Mouse (Mus musculus): ENCODE results near the gene Adk. TPM values are rescaled to one million over a fixed set of nuclear protein-coding genes. Genes with fewer than 3 reads are reported as not detected.

The Adk gene
- total RNA-seq, 1 experiment: 164 TPM

- in situ Hi-C loops (cut with MboI; ENCODE audit: low sequenced_read_pairs in 2 of 2, unreplicated experiment in 2 of 2): loop anchor here in 1 of 2 experiments (10.0 kb wide), 1 partner anchor 58 kb away; no protein-coding TSS in a partner anchor
- no peak overlapping the region for H3K9ac ChIP-seq (ENCODE audit: insufficient read depth, low read depth, low read length, poor library complexity, severe bottlenecking)
- peak overlapping the region; percentile 91; the same call in 1 of the 2 replicates for H3K27ac ChIP-seq (ENCODE audit: insufficient read depth, low read depth, low read length, poor library complexity, severe bottlenecking)
- TF ChIP-seq HCFC1 (IDR thresholded peaks at IDR 0.05; ENCODE audit: borderline replicate concordance, insufficient read depth, low read length) (no peak), ZNF384 (IDR thresholded peaks at IDR 0.05; ENCODE audit: low read depth, low read length) (no peak), ZC3H11A (IDR thresholded peaks at IDR 0.05; ENCODE audit: borderline replicate concordance, low read depth, low read length) (no peak), MAFK (IDR thresholded peaks at IDR 0.05; ENCODE audit: insufficient read depth, low read depth, low read length) (no peak), CHD2 (IDR thresholded peaks at IDR 0.05; ENCODE audit: low read depth, low read length) (no peak)
- no peak for DNase-seq (ENCODE audit: low read depth, low spot score)
- no peaks in the 10 kb centered on the region for H3K36me3 ChIP-seq (ENCODE audit: control insufficient read depth, insufficient read depth, low read length, poor library complexity, severe bottlenecking)
- no peak overlapping the region for H3K4me3 ChIP-seq (ENCODE audit: insufficient read depth in 1 of 2, low read depth in 1 of 2, low read length in 2 of 2, poor library complexity in 1 of 2, severe bottlenecking in 1 of 2)
- H3K9me3 ChIP-seq (ENCODE audit: control insufficient read depth, insufficient read depth, low read depth, low read length): no peaks in the 10 kb centered on the region
- H3K4me1 ChIP-seq (ENCODE audit: control insufficient read depth in 2 of 2, insufficient read depth in 2 of 2, low read length in 2 of 2, poor library complexity in 1 of 2): peaks cover 7 to 12% of the 10 kb centered on the region in 2 experiments
These were observed 34.5 kb downstream of the Adk start for GRCm38 (mm10) chr14:21086827-21087351.

GRCm38 (mm10) chr14:21087390-21088060 is 35.2 kb downstream of the Adk start:
- H3K9me3 ChIP-seq (ENCODE audit: control insufficient read depth, insufficient read depth, low read depth, low read length): no peaks in the 10 kb centered on the region
- H3K4me1 ChIP-seq (ENCODE audit: control insufficient read depth in 2 of 2, insufficient read depth in 2 of 2, low read length in 2 of 2, poor library complexity in 1 of 2): peaks cover 7 to 12% of the 10 kb centered on the region in 2 experiments
- DNase-seq (ENCODE audit: low read depth, low spot score): no peak
- no peak overlapping the region for H3K9ac ChIP-seq (ENCODE audit: insufficient read depth, low read depth, low read length, poor library complexity, severe bottlenecking)
- in situ Hi-C loops (cut with MboI; ENCODE audit: low sequenced_read_pairs in 2 of 2, unreplicated experiment in 2 of 2): loop anchor here in 1 of 2 experiments (10.0 kb wide), 1 partner anchor 57 kb away; no protein-coding TSS in a partner anchor
- H3K4me3 ChIP-seq (ENCODE audit: insufficient read depth in 1 of 2, low read depth in 1 of 2, low read length in 2 of 2, poor library complexity in 1 of 2, severe bottlenecking in 1 of 2): no peak overlapping the region
- H3K36me3 ChIP-seq (ENCODE audit: control insufficient read depth, insufficient read depth, low read length, poor library complexity, severe bottlenecking): no peaks in the 10 kb centered on the region; the same call in 1 of the 2 replicates
- peak overlapping the region; percentile 91; the same call in 1 of the 2 replicates for H3K27ac ChIP-seq (ENCODE audit: insufficient read depth, low read depth, low read length, poor library complexity, severe bottlenecking)
- TF ChIP-seq CHD2 (IDR thresholded peaks at IDR 0.05; ENCODE audit: low read depth, low read length) (no peak), ZNF384 (IDR thresholded peaks at IDR 0.05; ENCODE audit: low read depth, low read length) (no peak), ZC3H11A (IDR thresholded peaks at IDR 0.05; ENCODE audit: borderline replicate concordance, low read depth, low read length) (no peak), HCFC1 (IDR thresholded peaks at IDR 0.05; ENCODE audit: borderline replicate concordance, insufficient read depth, low read length) (no peak), MAFK (IDR thresholded peaks at IDR 0.05; ENCODE audit: insufficient read depth, low read depth, low read length) (no peak)

DNA sequence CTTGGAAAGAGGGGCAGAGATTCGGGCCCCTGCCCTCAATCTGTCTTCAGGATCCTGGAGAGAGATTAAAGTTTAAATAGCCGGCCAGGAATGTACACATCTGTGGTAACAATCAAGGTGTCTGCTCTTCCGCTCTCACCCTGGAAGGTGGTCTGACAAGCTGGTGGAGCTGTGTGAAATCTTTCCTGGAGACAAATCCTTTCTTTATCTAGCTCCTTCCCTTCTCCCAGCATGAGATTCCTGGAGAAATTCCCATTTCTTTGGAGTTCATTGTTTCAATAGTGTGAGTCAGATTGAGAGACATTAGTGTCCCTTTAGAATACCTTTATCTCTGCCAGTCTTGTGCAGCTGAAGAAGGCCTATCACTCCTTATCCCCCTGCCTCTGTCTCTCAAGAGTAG is 36.4 kb downstream of the Adk start:
- peaks cover 2% of the 10 kb centered on the region for H3K36me3 ChIP-seq (ENCODE audit: control insufficient read depth, insufficient read depth, low read length, poor library complexity, severe bottlenecking)
- peak; percentile 27; the same call in 1 of the 2 replicates for TF ChIP-seq CHD2 (IDR thresholded peaks at IDR 0.05; ENCODE audit: low read depth, low read length)
- TF ChIP-seq HCFC1 (IDR thresholded peaks at IDR 0.05; ENCODE audit: borderline replicate concordance, insufficient read depth, low read length): no peak
- no peaks in the 10 kb centered on the region for H3K9me3 ChIP-seq (ENCODE audit: control insufficient read depth, insufficient read depth, low read depth, low read length)
- H3K4me3 ChIP-seq (ENCODE audit: insufficient read depth in 1 of 2, low read depth in 1 of 2, low read length in 2 of 2, poor library complexity in 1 of 2, severe bottlenecking in 1 of 2): no peak overlapping the region
- in situ Hi-C loops (cut with MboI; ENCODE audit: low sequenced_read_pairs in 2 of 2, unreplicated experiment in 2 of 2): loop anchor here in 1 of 2 experiments (10.0 kb wide), 1 partner anchor 56 kb away; no protein-coding TSS in a partner anchor
- no peak overlapping the region for H3K9ac ChIP-seq (ENCODE audit: insufficient read depth, low read depth, low read length, poor library complexity, severe bottlenecking)
- H3K4me1 ChIP-seq (ENCODE audit: control insufficient read depth in 2 of 2, insufficient read depth in 2 of 2, low read length in 2 of 2, poor library complexity in 1 of 2): peaks cover 7 to 12% of the 10 kb centered on the region in 2 experiments
- peak; percentile 69 for DNase-seq (ENCODE audit: low read depth, low spot score)
- H3K27ac ChIP-seq (ENCODE audit: insufficient read depth, low read depth, low read length, poor library complexity, severe bottlenecking): peak overlapping the region; percentile 91; the same call in 1 of the 2 replicates

- Histone ChIP-seq H3K4me3 (ENCODE audit: insufficient read depth in 1 of 2, low read depth in 1 of 2, low read length in 2 of 2, poor library complexity in 1 of 2, severe bottlenecking in 1 of 2) (no peak overlapping the region), H3K9me3 (ENCODE audit: control insufficient read depth, insufficient read depth, low read depth, low read length) (no peaks in the 10 kb centered on the region), H3K9ac (ENCODE audit: insufficient read depth, low read depth, low read length, poor library complexity, severe bottlenecking) (no peak overlapping the region), H3K27ac (ENCODE audit: insufficient read depth, low read depth, low read length, poor library complexity, severe bottlenecking) (no peak overlapping the region; the same call in 1 of the 2 replicates), H3K36me3 (ENCODE audit: control insufficient read depth, insufficient read depth, low read length, poor library complexity, severe bottlenecking) (peaks cover 2% of the 10 kb centered on the region), H3K4me1 (ENCODE audit: control insufficient read depth in 2 of 2, insufficient read depth in 2 of 2, low read length in 2 of 2, poor library complexity in 1 of 2) (peaks cover 7 to 12% of the 10 kb centered on the region in 2 experiments)
- TF ChIP-seq HCFC1 (IDR thresholded peaks at IDR 0.05; ENCODE audit: borderline replicate concordance, insufficient read depth, low read length): no peak
- TF ChIP-seq ZC3H11A (IDR thresholded peaks at IDR 0.05; ENCODE audit: borderline replicate concordance, low read depth, low read length): no peak
- TF ChIP-seq CHD2 (IDR thresholded peaks at IDR 0.05; ENCODE audit: low read depth, low read length): no peak
- TF ChIP-seq ZNF384 (IDR thresholded peaks at IDR 0.05; ENCODE audit: low read depth, low read length): no peak
- TF ChIP-seq MAFK (IDR thresholded peaks at IDR 0.05; ENCODE audit: insufficient read depth, low read depth, low read length): no peak
- no peak for DNase-seq (ENCODE audit: low read depth, low spot score)
- in situ Hi-C loops (cut with MboI; ENCODE audit: low sequenced_read_pairs in 2 of 2, unreplicated experiment in 2 of 2): no loop called here
These were observed 38.0 kb downstream of the Adk start for GRCm38 (mm10) chr14:21090400-21090799.
